Mouse (Mus musculus) hindbrain, embryonic 13.5 days (tissue): ENCODE measurements around the gene Rab26. TPM values are rescaled to one million over a fixed set of nuclear protein-coding genes. Genes with fewer than 3 reads are reported as not detected.

Experiments used
- ATAC-seq: fragments of 200-750 bp; cut with Nextera tagmentation; 2 replicates; pipeline ENCODE4 v1.8.0; 2017; ENCODE audit warnings: moderate TSS enrichment; ENCODE audit not compliant: low FRiP score
- H3K27ac ChIP-seq: fragments of 300-500 bp; sonication (generic); 2 replicates; pipeline ENCODE4 v1.5.1; 2015; ENCODE audit warnings: inconsistent platforms, mild to moderate bottlenecking, moderate library complexity
- H3K27me3 ChIP-seq: fragments of 300-500 bp; sonication (generic); 2 replicates; pipeline ENCODE4 v1.6.1; 2015; ENCODE audit warnings: mild to moderate bottlenecking, inconsistent platforms
- H3K36me3 ChIP-seq: fragments of 300-500 bp; sonication (generic); 2 replicates; pipeline ENCODE4 v1.6.1; 2015; ENCODE audit warnings: mild to moderate bottlenecking, inconsistent platforms
- H3K4me1 ChIP-seq: fragments of 300-500 bp; sonication (generic); replicated peaks from 2 replicates; pipeline ENCODE4 v1.6.1; 2015; ENCODE audit warnings: inconsistent platforms
- H3K4me2 ChIP-seq: fragments of 300-500 bp; sonication (generic); 2 replicates; pipeline ENCODE4 v1.6.1; 2015; ENCODE audit warnings: inconsistent platforms, mild to moderate bottlenecking, moderate library complexity
- H3K4me3 ChIP-seq: fragments of 300-500 bp; sonication (generic); 2 replicates; pipeline ENCODE4 v1.5.1; 2015; ENCODE audit warnings: mild to moderate bottlenecking, inconsistent platforms
- H3K9ac ChIP-seq: fragments of 300-500 bp; sonication (generic); 2 replicates; pipeline ENCODE4 v1.6.1; 2015; ENCODE audit warnings: mild to moderate bottlenecking, inconsistent platforms
- H3K9me3 ChIP-seq: fragments of 300-500 bp; sonication (generic); 2 replicates; pipeline ENCODE4 v1.6.1; 2016; ENCODE audit warnings: inconsistent platforms
- WGBS: fragments of 180-500 bp; shearing (Covaris S2); methylation state at CpG from one replicate; pipeline ENCODE4 v1.1.7; 2015; 5-methylcytosine and 5-hydroxymethylcytosine counted together
- polyA plus RNA-seq: library from polyadenylated mRNA; unstranded; fragments of >200 nt; fragmentation: Nextera tagmentation; extraction: Ambion mirVana; gene quantifications from 2 replicates; pipeline ENCODE4 v1.2.1, GENCODE M21; 2015

The Rab26 gene
- polyA plus RNA-seq, 1 experiment from 2014 or later: 2.8 TPM

- no peaks in the 10 kb centered on the region for H3K9me3 ChIP-seq
- WGBS: under 1% methylated on average over 40 of the region's 40 CpGs
- H3K4me1 ChIP-seq: peaks cover 71% of the 10 kb centered on the region
- H3K36me3 ChIP-seq: peaks cover 22% of the 10 kb centered on the region
- H3K9ac ChIP-seq: peak within 1 kb of the TSS; percentile 85
- peak within 1 kb of the TSS; percentile 64 for H3K4me3 ChIP-seq
- peaks cover 10% of the 10 kb centered on the region; the same call in 1 of the 2 replicates for H3K27me3 ChIP-seq
- H3K27ac ChIP-seq: peak within 1 kb of the TSS; percentile 87
- H3K4me2 ChIP-seq: peak within 1 kb of the TSS; percentile 83
- peak; percentile 97 for ATAC-seq
Measured at GRCm38 (mm10) chr17:24527723-24528559, 6.1 kb downstream of the Rab26 start, which contains the start of gene Traf7. TSS of gene Traf7 (minus strand) at chr17:24527938.

GRCm38 (mm10) chr17:24527315-24527714 lies 6.7 kb downstream of the Rab26 start:
- Histone ChIP-seq H3K4me3 (peak overlapping the region; percentile 64), H3K9ac (peak overlapping the region; percentile 85), H3K27ac (peak overlapping the region; percentile 86), H3K9me3 (no peaks in the 10 kb centered on the region), H3K36me3 (peaks cover 22% of the 10 kb centered on the region), H3K4me2 (peak overlapping the region; percentile 75), H3K27me3 (peaks cover 4% of the 10 kb centered on the region; the same call in 1 of the 2 replicates), H3K4me1 (peaks cover 64% of the 10 kb centered on the region)
- WGBS: under 1% methylated on average over 16 of the region's 19 CpGs
- ATAC-seq: no peak; the same call in 1 of the 2 replicates

GRCm38 (mm10) chr17:24524734-24525133 lies 9.3 kb downstream of the Rab26 start:
- H3K27ac ChIP-seq: no peak overlapping the region
- no peak for ATAC-seq
- no peaks in the 10 kb centered on the region for H3K9me3 ChIP-seq
- no peak overlapping the region for H3K4me3 ChIP-seq
- H3K4me2 ChIP-seq: no peak overlapping the region
- WGBS: 77% methylated on average over 2 of the region's 2 CpGs
- H3K9ac ChIP-seq: peak overlapping the region; percentile 46; the same call in 1 of the 2 replicates
- peaks cover 39% of the 10 kb centered on the region for H3K4me1 ChIP-seq
- no peaks in the 10 kb centered on the region for H3K27me3 ChIP-seq
- H3K36me3 ChIP-seq: peaks cover 21% of the 10 kb centered on the region

- H3K27ac ChIP-seq: no peak overlapping the region
- peaks cover 56% of the 10 kb centered on the region for H3K36me3 ChIP-seq
- peaks cover 10% of the 10 kb centered on the region; the same call in 1 of the 2 replicates for H3K4me1 ChIP-seq
- H3K9ac ChIP-seq: no peak overlapping the region
- WGBS: 92% methylated on average over 4 of the region's 4 CpGs
- no peak overlapping the region for H3K4me3 ChIP-seq
- no peaks in the 10 kb centered on the region for H3K9me3 ChIP-seq
- no peaks in the 10 kb centered on the region for H3K27me3 ChIP-seq
- ATAC-seq: no peak
- no peak overlapping the region for H3K4me2 ChIP-seq
Measured at GRCm38 (mm10) chr17:24520450-24520849, 13.6 kb downstream of the Rab26 start.

- no peak overlapping the region; the same call in 1 of the 2 replicates for H3K27ac ChIP-seq
- peaks cover 88% of the 10 kb centered on the region for H3K36me3 ChIP-seq
- H3K9ac ChIP-seq: 0 out of 2 replicates have a peak overlapping the region, but pooled peaks have one; percentile 9
- WGBS: 89% methylated on average over 24 of the region's 24 CpGs
- 0 out of 2 replicates have a peak, but pooled peaks cover 3% of the 10 kb centered on the region for H3K4me1 ChIP-seq
- ATAC-seq: no peak; the same call in 1 of the 2 replicates
- no peaks in the 10 kb centered on the region for H3K9me3 ChIP-seq
- no peaks in the 10 kb centered on the region for H3K27me3 ChIP-seq
- no peak overlapping the region for H3K4me3 ChIP-seq
- H3K4me2 ChIP-seq: no peak overlapping the region
Measured at GRCm38 (mm10) chr17:24514270-24515257, 19.4 kb downstream of the Rab26 start.

GRCm38 (mm10) chr17:24513609-24514008 lies 20.4 kb downstream of the Rab26 start:
- H3K36me3 ChIP-seq: peaks cover 92% of the 10 kb centered on the region
- no peak overlapping the region for H3K27ac ChIP-seq
- H3K9me3 ChIP-seq: no peaks in the 10 kb centered on the region
- H3K9ac ChIP-seq: 0 out of 2 replicates have a peak overlapping the region, but pooled peaks have one; percentile 9
- WGBS: 57% methylated on average over 5 of the region's 5 CpGs
- no peak overlapping the region for H3K4me3 ChIP-seq
- no peak overlapping the region for H3K4me2 ChIP-seq
- peak; percentile 49; the same call in 1 of the 2 replicates for ATAC-seq
- H3K4me1 ChIP-seq: 0 out of 2 replicates have a peak, but pooled peaks cover 3% of the 10 kb centered on the region
- H3K27me3 ChIP-seq: no peaks in the 10 kb centered on the region

GRCm38 (mm10) chr17:24507806-24508460 lies 26.1 kb downstream of the Rab26 start:
- no peaks in the 10 kb centered on the region for H3K27me3 ChIP-seq
- H3K36me3 ChIP-seq: peaks cover 97% of the 10 kb centered on the region
- H3K9ac ChIP-seq: no peak overlapping the region
- no peak for ATAC-seq
- no peaks in the 10 kb centered on the region for H3K9me3 ChIP-seq
- WGBS: 80% methylated on average over 12 of the region's 12 CpGs
- H3K4me3 ChIP-seq: no peak overlapping the region
- H3K27ac ChIP-seq: no peak overlapping the region
- no peak overlapping the region for H3K4me2 ChIP-seq
- H3K4me1 ChIP-seq: peaks cover 19% of the 10 kb centered on the region

- Histone ChIP-seq H3K9me3 (no peaks in the 10 kb centered on the region), H3K27ac (peak overlapping the region; percentile 69; the same call in 1 of the 2 replicates), H3K9ac (peak overlapping the region; percentile 19), H3K4me2 (no peak overlapping the region), H3K4me3 (no peak overlapping the region), H3K4me1 (peaks cover 19% of the 10 kb centered on the region), H3K36me3 (peaks cover 99% of the 10 kb centered on the region), H3K27me3 (no peaks in the 10 kb centered on the region)
- WGBS: 54% methylated on average over 18 of the region's 19 CpGs
- 0 out of 2 replicates have a peak, but pooled peaks have one; percentile 8 for ATAC-seq
Measured at GRCm38 (mm10) chr17:24507129-24507664, 26.8 kb downstream of the Rab26 start.

- peak overlapping the region; percentile 69 for H3K27ac ChIP-seq
- ATAC-seq: 0 out of 2 replicates have a peak, but pooled peaks have one; percentile 5
- H3K4me3 ChIP-seq: 0 out of 2 replicates have a peak overlapping the region, but pooled peaks have one; percentile 2
- 0 out of 2 replicates have a peak overlapping the region, but pooled peaks have one; percentile 8 for H3K4me2 ChIP-seq
- H3K27me3 ChIP-seq: no peaks in the 10 kb centered on the region
- H3K9me3 ChIP-seq: no peaks in the 10 kb centered on the region
- peaks cover 19% of the 10 kb centered on the region for H3K4me1 ChIP-seq
- peak overlapping the region; percentile 36 for H3K9ac ChIP-seq
- WGBS: 29% methylated on average over 36 of the region's 36 CpGs
- peaks cover 99% of the 10 kb centered on the region for H3K36me3 ChIP-seq
Measured at GRCm38 (mm10) chr17:24506332-24507070, 27.5 kb downstream of the Rab26 start.

- H3K9ac ChIP-seq: peak overlapping the region; percentile 36; the same call in 1 of the 2 replicates
- H3K27ac ChIP-seq: no peak overlapping the region; the same call in 1 of the 2 replicates
- WGBS: 88% methylated on average over 30 of the region's 30 CpGs
- no peaks in the 10 kb centered on the region for H3K27me3 ChIP-seq
- peaks cover 99% of the 10 kb centered on the region for H3K36me3 ChIP-seq
- no peak for ATAC-seq
- H3K4me1 ChIP-seq: peaks cover 19% of the 10 kb centered on the region
- H3K9me3 ChIP-seq: no peaks in the 10 kb centered on the region
- no peak overlapping the region for H3K4me2 ChIP-seq
- no peak overlapping the region for H3K4me3 ChIP-seq
Measured at GRCm38 (mm10) chr17:24505286-24505955, 28.6 kb downstream of the Rab26 start.
